Comparison of ENCODE assay signal across 12 mouse cellular contexts in genomic region chr3:105047616-105048015, GRCm38 (mm10). TPM values are rescaled to one million over a fixed set of nuclear protein-coding genes. Genes with fewer than 3 reads are reported as not detected.
DNase-seq lines count a peak whose midpoint lies in the region; ATAC-seq and TF ChIP-seq lines count a peak whose summit lies in the region.
"Had no signal": no experiment of that assay in that cellular context is flagged by ENCODE, and none has a peak within 500 bp of the region (broad histone marks: within the 10 kb centered on the region; RNA-seq: fewer than 3 reads in every experiment).

No protein-coding gene starts in this region.

- peaks cover 21% of the 10 kb centered on the region for H3K4me1 ChIP-seq in heart, adult 2 months (ENCODE audit: control insufficient read depth, insufficient read depth, low read length)
- peaks cover 52% of the 10 kb centered on the region for H3K4me1 ChIP-seq in limb, embryonic 12.5 days (replicated peaks)
- peaks cover 53% of the 10 kb centered on the region for H3K4me1 ChIP-seq in hindbrain, embryonic 14.5 days (replicated peaks; ENCODE audit: control insufficient read depth, insufficient read depth, low read length)

- H3K9me3 ChIP-seq in limb, embryonic 12.5 days, result no peaks in the 10 kb centered on the region
- H3K9me3 ChIP-seq in hindbrain, embryonic 14.5 days (ENCODE audit: control insufficient read depth, low read length), result no peaks in the 10 kb centered on the region
- H3K9me3 ChIP-seq: liver, embryonic 13.5 days; stomach, embryonic 15.5 days had no signal

- no peak overlapping the region; the same call in 1 of the 2 replicates for H3K9ac ChIP-seq in heart, adult 2 months (ENCODE audit: low read depth, low read length)
- H3K9ac ChIP-seq in limb, embryonic 12.5 days (replicated peaks), result no peak overlapping the region
- no peak overlapping the region for H3K9ac ChIP-seq in hindbrain, embryonic 14.5 days
- H3K9ac ChIP-seq: liver, embryonic 13.5 days; stomach, embryonic 15.5 days had no signal

- ATAC-seq in limb, embryonic 12.5 days (ENCODE audit: insufficient number of reproducible peaks, insufficient read depth, low FRiP score, low TSS enrichment, low read depth), result no peak
- ATAC-seq in hindbrain, embryonic 14.5 days (ENCODE audit: low FRiP score), result no peak

- H3K27ac ChIP-seq in heart, adult 2 months, result peak overlapping the region; percentile 69
- H3K27ac ChIP-seq in limb, embryonic 12.5 days, result peak overlapping the region; percentile 53; the same call in 1 of the 2 replicates
- H3K27ac ChIP-seq in hindbrain, embryonic 14.5 days, result no peak overlapping the region
- H3K27ac ChIP-seq: liver, embryonic 13.5 days; stomach, embryonic 15.5 days had no signal

- peak overlapping the region; percentile 0; the same call in 1 of the 2 replicates for H3K4me3 ChIP-seq in heart, adult 2 months
- no peak overlapping the region for H3K4me3 ChIP-seq in limb, embryonic 12.5 days (replicated peaks)
- H3K4me3 ChIP-seq in hindbrain, embryonic 14.5 days (replicated peaks; ENCODE audit: low read length), result no peak overlapping the region
- H3K4me3 ChIP-seq: liver, embryonic 13.5 days; stomach, embryonic 15.5 days had no signal

- no peak for TF ChIP-seq CTCF in heart, adult 2 months (IDR thresholded peaks at IDR 0.05)

- peak; percentile 52; the same call in 1 of the 2 replicates for TF ChIP-seq POLR2A in heart, adult 2 months (IDR thresholded peaks at IDR 0.05; ENCODE audit: insufficient read depth, low read depth, low read length)

- WGBS in heart, adult 2 months, result 5% methylated on average over 8 of the region's 8 CpGs
- WGBS in limb, embryonic 12.5 days, result 47% methylated on average over 8 of the region's 8 CpGs
- 81% methylated on average over 8 of the region's 8 CpGs for WGBS in hindbrain, embryonic 14.5 days

- H3K27me3 ChIP-seq in heart, adult 2 months (ENCODE audit: control insufficient read depth, insufficient read depth, low read length), result no peaks in the 10 kb centered on the region
- H3K27me3 ChIP-seq in limb, embryonic 12.5 days, result no peaks in the 10 kb centered on the region
- no peaks in the 10 kb centered on the region for H3K27me3 ChIP-seq in hindbrain, embryonic 14.5 days (ENCODE audit: control insufficient read depth, insufficient read depth, low read length)
- H3K27me3 ChIP-seq: stomach, embryonic 15.5 days had no signal

- H3K4me2 ChIP-seq in limb, embryonic 12.5 days, result no peak overlapping the region
- H3K4me2 ChIP-seq in hindbrain, embryonic 14.5 days (replicated peaks), result no peak overlapping the region
- H3K4me2 ChIP-seq: liver, embryonic 13.5 days had no signal

- H3K36me3 ChIP-seq in heart, adult 2 months (ENCODE audit: control insufficient read depth, insufficient read depth, low read length), result peaks cover 8% of the 10 kb centered on the region
- H3K36me3 ChIP-seq in limb, embryonic 12.5 days, result peaks cover 9% of the 10 kb centered on the region
- 0 out of 2 replicates have a peak, but pooled peaks cover 3% of the 10 kb centered on the region for H3K36me3 ChIP-seq in hindbrain, embryonic 14.5 days (replicated peaks; ENCODE audit: control insufficient read depth, insufficient read depth)
- H3K36me3 ChIP-seq: liver, embryonic 13.5 days; stomach, embryonic 15.5 days had no signal

- DNase-seq in layer of hippocampus, adult 11-12 months (ENCODE audit: low spot score), result peak; percentile 69
- no peak for DNase-seq in layer of hippocampus, adult 9-10 months (ENCODE audit: low spot score)
- peak; percentile 61 for DNase-seq in adrenal gland, postnatal 10 days
- peak; percentile 80 to 87 for DNase-seq in heart, adult 2 months
- DNase-seq in thymus, postnatal 10 days (ENCODE audit: low spot score in 2 of 2), result no peak
- DNase-seq in hindbrain, embryonic 14.5 days (ENCODE audit: low spot score), result no peak
- DNase-seq in testis, postnatal 14 days (ENCODE audit: low spot score), result no peak
- DNase-seq: liver, embryonic 13.5 days had no signal

- intact Hi-C loops in heart, adult 2 months (cut with DNase I), result no loop called here

- TF ChIP-seq EP300 in heart, adult 2 months (IDR thresholded peaks at IDR 0.05; ENCODE audit: insufficient read depth, low read depth, low read length), result 0 out of 2 replicates have a peak, but pooled peaks have one; percentile 45

- peaks cover 5% of the 10 kb centered on the region for H3K79me2 ChIP-seq in heart, adult 2 months (replicated peaks; ENCODE audit: control insufficient read depth, insufficient read depth, low read length)

RNA-seq across cellular contexts. Expression of gene Cttnbp2nl, which starts 5.3 kb away (rescaled TPM):
- total RNA-seq in adrenal gland, postnatal 10 days (2021), result 10 to 100 TPM; 22.3 to 29.2 TPM
- 10 to 100 TPM; 15.3 to 20.9 TPM for total RNA-seq in heart, adult 2 months (2021)
- 3.9 and 4.1 TPM in 2 replicates for polyA plus RNA-seq in heart, adult 2 months (2012; rRNA removed)
- polyA plus RNA-seq in limb, embryonic 12.5 days (2016; fragmentation: Nextera tagmentation; extraction: Ambion mirVana), result 43.6 and 46.2 TPM in 2 replicates
- polyA plus RNA-seq in hindbrain, embryonic 14.5 days (2014; fragmentation: Nextera tagmentation; extraction: Ambion mirVana), result 47.1 and 55.4 TPM in 2 replicates

RNA-seq across cellular contexts. Expression of gene 4930564D02Rik, which starts 19.0 kb away (rescaled TPM):
- not detected for total RNA-seq in adrenal gland, postnatal 10 days (2021)
- not detected for total RNA-seq in heart, adult 2 months (2021)
- not detected in 2 replicates for polyA plus RNA-seq in heart, adult 2 months (2012; rRNA removed)
- polyA plus RNA-seq in limb, embryonic 12.5 days (2016; fragmentation: Nextera tagmentation; extraction: Ambion mirVana), result not detected in 2 replicates
- polyA plus RNA-seq in hindbrain, embryonic 14.5 days (2014; fragmentation: Nextera tagmentation; extraction: Ambion mirVana), result not detected in 2 replicates
- total RNA-seq: ES-E14 had no signal
- polyA plus RNA-seq: embryonic facial prominence, embryonic 14.5 days; liver, embryonic 13.5 days; stomach, embryonic 15.5 days had no signal

Comparison
In these comparisons a context has a peak if more than half of its experiments do, and no peak if none do; other contexts are left out.
1. DNase-seq: peak in layer of hippocampus, adult 11-12 months (single experiment), adrenal gland, postnatal 10 days (single experiment) and heart, adult 2 months (2 of 2); none in layer of hippocampus, adult 9-10 months (single experiment), thymus, postnatal 10 days (0 of 2), hindbrain, embryonic 14.5 days (single experiment) and testis, postnatal 14 days (single experiment).